Mouse (Mus musculus) limb, embryonic 12.5 days (tissue): ENCODE measurements around the gene Ptk7. TPM values are rescaled to one million over a fixed set of nuclear protein-coding genes. Genes with fewer than 3 reads are reported as not detected.

Source experiments
- ATAC-seq: fragments of 200-750 bp; cut with Nextera tagmentation; 2 replicates; pipeline ENCODE4 v1.8.0; 2017; ENCODE audit warnings: low read depth, moderate TSS enrichment; ENCODE audit not compliant: insufficient number of reproducible peaks, insufficient read depth, low FRiP score, low TSS enrichment
- H3K27ac ChIP-seq: fragments of 300-500 bp; sonication (generic); 2 replicates; pipeline ENCODE4 v1.5.1; 2016; ENCODE audit warnings: mild to moderate bottlenecking, moderate library complexity
- H3K27me3 ChIP-seq: fragments of 300-500 bp; sonication (generic); 2 replicates; pipeline ENCODE4 v1.6.1; 2016; ENCODE audit warnings: mild to moderate bottlenecking, moderate library complexity
- H3K36me3 ChIP-seq: fragments of 300-500 bp; sonication (generic); 2 replicates; pipeline ENCODE4 v1.6.1; 2016; ENCODE audit warnings: mild to moderate bottlenecking, moderate library complexity
- H3K4me1 ChIP-seq: fragments of 300-500 bp; sonication (generic); replicated peaks from 2 replicates; pipeline ENCODE4 v1.6.1; 2016
- H3K4me2 ChIP-seq: fragments of 300-500 bp; sonication (generic); 2 replicates; pipeline ENCODE4 v1.6.1; 2016; ENCODE audit warnings: mild to moderate bottlenecking, moderate library complexity
- H3K4me3 ChIP-seq: fragments of 300-500 bp; sonication (generic); replicated peaks from 2 replicates; pipeline ENCODE4 v1.5.1; 2016; ENCODE audit warnings: mild to moderate bottlenecking
- H3K9ac ChIP-seq: fragments of 300-500 bp; sonication (generic); replicated peaks from 2 replicates; pipeline ENCODE4 v1.6.1; 2016; ENCODE audit warnings: mild to moderate bottlenecking, moderate library complexity
- H3K9me3 ChIP-seq: fragments of 300-500 bp; sonication (generic); 2 replicates; pipeline ENCODE4 v1.6.1; 2016; ENCODE audit warnings: mild to moderate bottlenecking, moderate library complexity
- WGBS: fragments of 180-500 bp; shearing (Covaris S2); methylation state at CpG from one replicate; pipeline ENCODE4 v1.1.7; 2016; 5-methylcytosine and 5-hydroxymethylcytosine counted together
- polyA plus RNA-seq: library from polyadenylated mRNA; unstranded; fragments of >200 nt; fragmentation: Nextera tagmentation; extraction: Ambion mirVana; gene quantifications from 2 replicates; pipeline ENCODE4 v1.2.1, GENCODE M21; 2016

Ptk7 gene
- polyA plus RNA-seq, result 156 and 165 TPM in 2 replicates

DNA sequence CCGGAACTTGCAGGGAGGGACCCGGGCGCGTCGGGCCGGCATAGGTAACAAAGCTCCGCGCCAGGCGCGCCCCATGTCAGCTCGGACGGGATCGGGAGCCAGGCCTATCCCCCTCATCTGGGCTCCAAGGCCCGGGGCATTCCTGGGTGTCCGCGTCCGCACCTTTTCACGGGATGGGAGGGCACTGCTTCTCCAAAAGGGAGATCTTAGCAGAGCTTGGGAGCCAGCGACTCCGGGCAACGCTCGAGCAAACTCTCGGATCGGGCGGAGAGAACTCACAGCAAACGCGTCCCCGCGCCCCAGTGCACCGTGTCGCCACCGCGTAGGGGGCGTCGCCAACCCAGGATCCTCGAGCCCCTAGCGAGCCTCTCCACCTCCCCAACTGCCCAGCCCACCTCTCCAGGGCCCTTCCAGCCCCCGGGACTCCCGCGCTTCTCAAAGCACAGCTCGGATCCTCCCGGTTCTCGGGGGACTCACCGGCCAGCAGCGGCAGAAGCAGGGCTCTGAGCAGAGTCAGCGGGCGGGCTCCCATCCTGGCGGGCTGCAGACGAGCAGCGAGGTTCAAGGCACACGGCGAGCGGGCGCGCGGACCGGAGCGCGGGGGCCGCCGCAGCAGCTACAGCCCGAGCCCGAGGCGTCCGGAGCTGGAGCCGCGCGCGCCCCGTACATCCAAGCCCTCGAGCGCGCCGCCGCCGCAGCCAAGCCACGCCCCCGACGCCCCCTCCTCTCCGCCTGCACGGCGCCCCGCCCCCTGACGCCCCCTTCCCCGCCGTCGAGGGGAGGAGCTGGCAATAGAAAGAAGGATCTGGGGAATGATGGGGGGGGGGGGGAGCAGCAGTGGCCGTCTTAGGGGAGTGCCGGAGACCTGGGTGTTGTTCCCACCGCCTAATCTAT is at the start of gene Ptk7:
Gene Ptk7 (minus strand): TSS at position 714 of the 894 bp plus-strand sequence.
- peaks cover 26% of the 10 kb centered on the region for H3K36me3 ChIP-seq
- H3K27me3 ChIP-seq, result no peaks in the 10 kb centered on the region
- peak; percentile 50 for ATAC-seq
- H3K4me2 ChIP-seq, result peak within 1 kb of the TSS; percentile 91
- H3K4me1 ChIP-seq, result peaks cover 63% of the 10 kb centered on the region
- no peaks in the 10 kb centered on the region for H3K9me3 ChIP-seq
- peak within 1 kb of the TSS; percentile 98 for H3K4me3 ChIP-seq
- H3K27ac ChIP-seq, result peak within 1 kb of the TSS; percentile 96
- under 1% methylated on average over 83 of the region's 90 CpGs for WGBS
- peak within 1 kb of the TSS; percentile 99 for H3K9ac ChIP-seq

DNA sequence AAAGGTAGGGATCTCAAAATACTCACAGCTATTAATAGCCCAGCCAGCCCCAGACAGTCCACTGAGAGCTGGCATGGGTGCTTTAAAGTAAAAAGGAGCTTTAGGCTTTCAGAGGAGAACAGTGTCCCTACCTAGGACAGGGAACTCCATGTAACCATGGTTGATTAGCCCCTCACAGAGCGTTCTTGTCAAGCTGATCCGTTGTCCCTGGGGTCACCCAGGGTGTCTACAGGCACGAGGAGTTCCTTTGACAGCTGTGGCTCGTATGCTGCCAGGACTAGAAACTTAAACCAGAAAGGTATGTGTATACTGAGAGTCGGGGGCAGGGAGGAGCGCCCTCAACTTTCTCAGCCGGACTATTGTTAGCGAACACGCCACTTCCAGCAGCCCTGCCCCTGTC is 49.6 kb upstream of the Ptk7 start:
- Histone ChIP-seq H3K9ac (peak overlapping the region; percentile 78), H3K27me3 (no peaks in the 10 kb centered on the region), H3K27ac (0 out of 2 replicates have a peak overlapping the region, but pooled peaks have one; percentile 18), H3K36me3 (peaks cover 55% of the 10 kb centered on the region), H3K4me1 (peaks cover 43% of the 10 kb centered on the region), H3K9me3 (no peaks in the 10 kb centered on the region), H3K4me3 (peak overlapping the region; percentile 86), H3K4me2 (peak overlapping the region; percentile 88)
- ATAC-seq, result no peak
- 61% methylated on average over 9 of the region's 9 CpGs for WGBS

DNA sequence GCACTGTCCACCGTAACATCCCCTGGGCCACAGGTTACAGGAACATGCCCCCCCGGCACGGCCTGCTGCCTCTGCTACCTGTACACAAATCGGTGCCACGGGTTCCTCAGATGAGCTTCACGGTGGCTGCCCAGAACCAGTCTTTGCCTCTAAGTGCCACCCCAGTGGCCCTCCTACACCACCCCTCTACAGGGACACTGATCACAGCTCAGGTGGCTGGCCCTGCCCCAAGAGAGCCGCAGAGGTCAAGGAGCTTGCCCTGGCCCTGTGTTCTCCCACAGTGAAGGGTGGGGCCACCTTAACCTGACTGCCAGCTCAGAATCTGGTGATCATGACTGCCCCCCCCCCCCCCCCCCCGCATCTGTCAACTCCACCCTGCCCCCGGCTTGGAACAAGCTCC is 49.1 kb upstream of the Ptk7 start, which contains the start of gene Mea1:
Gene Mea1 (plus strand): TSS at position 378 of the 400 bp plus-strand sequence.
- Histone ChIP-seq H3K4me2 (peak within 1 kb of the TSS; percentile 88), H3K27me3 (no peaks in the 10 kb centered on the region), H3K27ac (0 out of 2 replicates have a peak within 1 kb of the TSS, but pooled peaks have one; percentile 18), H3K9ac (peak within 1 kb of the TSS; percentile 78), H3K4me3 (peak within 1 kb of the TSS; percentile 86), H3K4me1 (peaks cover 46% of the 10 kb centered on the region), H3K36me3 (peaks cover 50% of the 10 kb centered on the region), H3K9me3 (no peaks in the 10 kb centered on the region)
- WGBS, result 94% methylated on average over 8 of the region's 9 CpGs
- ATAC-seq, result no peak

- peak overlapping the region; percentile 82 for H3K4me2 ChIP-seq
- peak overlapping the region; percentile 94 for H3K27ac ChIP-seq
- ATAC-seq, result peak; percentile 24; the same call in 1 of the 2 replicates
- WGBS, result 20% methylated on average over 15 of the region's 15 CpGs
- H3K36me3 ChIP-seq, result peaks cover 61% of the 10 kb centered on the region
- peak overlapping the region; percentile 83 for H3K9ac ChIP-seq
- no peaks in the 10 kb centered on the region for H3K9me3 ChIP-seq
- peaks cover 40% of the 10 kb centered on the region for H3K4me1 ChIP-seq
- H3K4me3 ChIP-seq, result peak overlapping the region; percentile 63
- no peaks in the 10 kb centered on the region for H3K27me3 ChIP-seq
Measured at GRCm38 (mm10) chr17:46674530-46675283, 45.4 kb upstream of the Ptk7 start.

DNA sequence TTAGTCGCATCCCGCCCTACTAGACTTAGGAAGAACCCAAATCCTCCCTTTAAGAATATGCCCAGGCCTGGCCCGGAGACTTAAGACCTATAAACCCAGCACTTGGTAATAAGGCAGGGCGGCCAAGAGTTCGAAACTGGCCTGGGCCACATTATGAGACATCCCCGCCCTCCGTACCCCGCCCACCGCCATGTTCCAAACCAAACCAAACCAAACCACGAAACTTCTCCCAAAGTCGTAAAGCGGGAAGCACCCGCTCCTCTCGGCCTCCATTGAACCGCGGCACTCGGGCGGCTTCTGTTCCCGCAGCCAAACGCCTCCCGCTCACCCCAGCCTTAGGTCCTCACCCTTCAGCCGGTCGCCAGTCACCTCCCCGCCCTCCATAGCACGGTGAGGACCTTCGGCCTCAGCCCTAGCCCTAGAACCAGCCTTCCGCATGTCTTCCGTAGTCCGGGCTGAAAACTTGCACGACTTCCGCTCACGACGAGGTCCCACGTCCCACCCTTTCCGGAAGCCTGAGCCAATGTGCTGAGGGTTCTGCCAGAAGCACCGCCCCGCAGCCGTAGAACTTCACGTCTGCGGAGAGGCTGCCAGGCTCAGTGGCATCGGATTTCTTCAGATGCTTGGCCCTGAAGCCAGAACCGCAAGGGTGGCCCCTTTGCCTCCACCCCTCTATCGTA is 44.7 kb upstream of the Ptk7 start, which contains the start of gene Rrp36:
Gene Rrp36 (minus strand): TSS at position 503 of the 680 bp plus-strand sequence.
- Histone ChIP-seq H3K4me3 (peak within 1 kb of the TSS; percentile 63), H3K36me3 (peaks cover 66% of the 10 kb centered on the region), H3K4me1 (peaks cover 32% of the 10 kb centered on the region), H3K27ac (peak within 1 kb of the TSS; percentile 94), H3K9me3 (no peaks in the 10 kb centered on the region; the same call in 1 of the 2 replicates), H3K27me3 (no peaks in the 10 kb centered on the region), H3K9ac (peak within 1 kb of the TSS; percentile 83), H3K4me2 (peak within 1 kb of the TSS; percentile 82)
- 1% methylated on average over 43 of the region's 43 CpGs for WGBS
- ATAC-seq, result peak; percentile 88

DNA sequence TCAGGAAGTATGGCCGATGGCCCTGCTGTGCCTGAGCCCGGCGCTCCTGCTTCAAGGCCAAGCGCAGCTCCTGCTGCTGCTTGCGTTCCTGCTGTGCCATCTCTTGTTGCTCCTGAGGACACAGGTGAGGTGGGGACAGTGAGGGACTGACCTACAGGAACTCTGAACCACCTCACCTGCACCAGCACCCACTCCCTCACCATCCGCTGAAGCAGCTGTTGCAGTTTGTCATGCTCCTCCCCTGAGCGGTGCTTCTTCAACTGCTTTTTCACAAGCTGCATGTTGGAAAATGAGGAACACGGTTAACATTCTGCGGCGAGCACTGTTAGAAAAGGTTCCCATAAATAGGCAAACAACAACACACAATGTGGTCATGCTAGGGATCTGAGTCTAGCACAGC is 40.6 kb upstream of the Ptk7 start:
- peaks cover 15% of the 10 kb centered on the region for H3K4me1 ChIP-seq
- H3K27me3 ChIP-seq, result no peaks in the 10 kb centered on the region
- no peak for ATAC-seq
- peaks cover 68% of the 10 kb centered on the region for H3K36me3 ChIP-seq
- H3K9ac ChIP-seq, result no peak overlapping the region
- no peaks in the 10 kb centered on the region; the same call in 1 of the 2 replicates for H3K9me3 ChIP-seq
- no peak overlapping the region for H3K4me3 ChIP-seq
- 93% methylated on average over 10 of the region's 10 CpGs for WGBS
- no peak overlapping the region for H3K4me2 ChIP-seq
- no peak overlapping the region for H3K27ac ChIP-seq

- 94% methylated on average over 16 of the region's 16 CpGs for WGBS
- H3K4me2 ChIP-seq, result no peak overlapping the region
- H3K4me3 ChIP-seq, result no peak overlapping the region
- no peak overlapping the region for H3K9ac ChIP-seq
- H3K4me1 ChIP-seq, result no peaks in the 10 kb centered on the region
- H3K9me3 ChIP-seq, result no peaks in the 10 kb centered on the region; the same call in 1 of the 2 replicates
- H3K36me3 ChIP-seq, result peaks cover 84% of the 10 kb centered on the region
- H3K27me3 ChIP-seq, result no peaks in the 10 kb centered on the region
- ATAC-seq, result no peak
- H3K27ac ChIP-seq, result no peak overlapping the region
Measured at GRCm38 (mm10) chr17:46667712-46668111, 38.4 kb upstream of the Ptk7 start.

DNA sequence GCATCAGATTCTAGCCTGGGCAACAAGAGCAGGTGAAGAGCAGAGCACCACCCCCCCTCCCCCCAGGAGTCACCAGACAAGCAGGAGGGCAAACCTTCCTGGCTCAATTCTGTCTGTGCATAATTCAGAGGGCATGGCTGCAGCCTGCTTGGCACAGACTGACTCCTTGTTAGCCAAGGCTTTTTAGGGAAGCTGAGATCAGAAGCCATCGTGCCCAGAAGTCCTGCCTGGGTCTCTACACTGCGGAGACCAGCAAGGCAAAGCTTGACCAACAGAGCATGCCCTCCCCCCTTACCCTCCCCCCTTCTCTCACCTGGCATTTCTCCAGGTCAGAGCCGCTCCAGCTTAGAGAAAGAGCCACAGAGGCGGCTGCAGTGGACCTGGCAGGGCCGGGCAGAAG is 33.4 kb upstream of the Ptk7 start:
- Histone ChIP-seq H3K4me2 (no peak overlapping the region), H3K4me1 (no peaks in the 10 kb centered on the region), H3K27me3 (no peaks in the 10 kb centered on the region), H3K36me3 (peaks cover 97% of the 10 kb centered on the region), H3K9ac (no peak overlapping the region), H3K27ac (no peak overlapping the region), H3K4me3 (no peak overlapping the region), H3K9me3 (no peaks in the 10 kb centered on the region)
- no peak for ATAC-seq
- WGBS, result 91% methylated on average over 5 of the region's 5 CpGs

DNA sequence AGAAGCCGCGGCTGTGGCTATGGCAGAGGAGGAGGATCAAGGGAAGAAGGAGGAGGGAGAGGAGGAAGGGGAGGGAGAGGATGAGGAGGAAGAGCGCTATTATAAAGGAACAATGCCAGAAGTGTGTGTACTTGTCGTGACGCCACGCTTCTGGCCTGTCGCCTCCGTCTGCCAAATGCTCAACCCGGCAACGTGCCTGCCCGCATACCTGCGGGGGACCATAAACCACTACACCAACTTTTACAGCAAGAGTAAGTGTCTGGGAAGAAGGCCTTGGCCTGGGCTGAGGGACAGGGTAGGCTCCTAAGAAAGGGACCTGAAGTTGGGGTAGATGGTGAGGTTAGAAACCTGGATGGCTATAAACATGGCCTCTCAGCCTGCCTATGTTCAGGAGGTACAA is 32.7 kb upstream of the Ptk7 start:
- WGBS, result 80% methylated on average over 12 of the region's 12 CpGs
- H3K4me1 ChIP-seq, result no peaks in the 10 kb centered on the region
- no peak for ATAC-seq
- H3K4me3 ChIP-seq, result no peak overlapping the region
- no peak overlapping the region for H3K4me2 ChIP-seq
- no peaks in the 10 kb centered on the region for H3K27me3 ChIP-seq
- H3K9ac ChIP-seq, result no peak overlapping the region
- no peak overlapping the region for H3K27ac ChIP-seq
- H3K36me3 ChIP-seq, result peaks cover 99% of the 10 kb centered on the region
- H3K9me3 ChIP-seq, result no peaks in the 10 kb centered on the region

- no peaks in the 10 kb centered on the region for H3K4me1 ChIP-seq
- no peaks in the 10 kb centered on the region for H3K9me3 ChIP-seq
- no peak overlapping the region for H3K4me2 ChIP-seq
- no peak overlapping the region for H3K9ac ChIP-seq
- H3K4me3 ChIP-seq, result no peak overlapping the region
- WGBS, result 91% methylated on average over 9 of the region's 9 CpGs
- ATAC-seq, result no peak
- H3K27ac ChIP-seq, result no peak overlapping the region
- peaks cover 99% of the 10 kb centered on the region for H3K36me3 ChIP-seq
- no peaks in the 10 kb centered on the region for H3K27me3 ChIP-seq
Measured at GRCm38 (mm10) chr17:46661351-46661750, 32.0 kb upstream of the Ptk7 start.
